Mouse (Mus musculus) megakaryocyte, embryonic 14.5 days (primary cell): ENCODE measurements at regions not wholly inside any gene's neighbourhood (a gene's known extent, or its start where the extent isn't known, plus 50 kb on each side); places are given as distances from the start of the nearest gene placed in this dataset.

Source experiments
- FLI1 ChIP-seq: IDR thresholded peaks from 2 replicates; pipeline ENCODE4 v1.6.1; 2012; ENCODE audit warnings: low read length, inconsistent platforms, mixed read lengths
- GATA1 ChIP-seq: IDR thresholded peaks from 3 replicates; pipeline ENCODE4 v1.6.1; 2012; ENCODE audit warnings: mixed read lengths, low read length, inconsistent platforms, borderline replicate concordance

- TF ChIP-seq GATA1 (no peak), FLI1 (no peak)
Measured at GRCm38 (mm10) chr16:42501713-42502112, 161.3 kb upstream of the Gap43 start.
